Mouse (Mus musculus) lung, embryonic 14.5 days (tissue): ENCODE results near the gene Fxyd4. TPM values are rescaled to one million over a fixed set of nuclear protein-coding genes. Genes with fewer than 3 reads are reported as not detected.

Source experiments
- ATAC-seq: fragments of 200-750 bp; cut with Nextera tagmentation; 2 replicates; pipeline ENCODE4 v1.8.0; 2017; ENCODE audit warnings: mild to moderate bottlenecking, moderate TSS enrichment, moderate library complexity; ENCODE audit not compliant: insufficient read depth
- DNase-seq: peaks from one replicate; pipeline ENCODE4 v3.0.0-alpha.2; 2015
- H3K27ac ChIP-seq: fragments of 300-500 bp; sonication (generic); 2 replicates; pipeline ENCODE4 v1.5.1; 2014; ENCODE audit warnings: low read depth, mild to moderate bottlenecking, moderate library complexity
- H3K27me3 ChIP-seq: fragments of 300-500 bp; sonication (generic); 2 replicates; pipeline ENCODE4 v1.6.1; 2014; ENCODE audit warnings: low read length, control low read depth; ENCODE audit not compliant: insufficient read depth
- H3K36me3 ChIP-seq: fragments of 300-500 bp; sonication (generic); 2 replicates; pipeline ENCODE4 v1.6.1; 2014; ENCODE audit warnings: control low read depth; ENCODE audit not compliant: insufficient read depth
- H3K4me1 ChIP-seq: fragments of 300-500 bp; sonication (generic); 2 replicates; pipeline ENCODE4 v1.6.1; 2014; ENCODE audit warnings: antibody characterized with exemption, control low read depth; ENCODE audit not compliant: insufficient read depth
- H3K4me2 ChIP-seq: fragments of 300-500 bp; sonication (generic); 2 replicates; pipeline ENCODE4 v1.6.1; 2014; ENCODE audit warnings: mild to moderate bottlenecking
- H3K4me3 ChIP-seq: fragments of 300-500 bp; sonication (generic); 2 replicates; pipeline ENCODE4 v1.5.1; 2014; ENCODE audit warnings: low read depth, low read length
- H3K9ac ChIP-seq: fragments of 300-500 bp; sonication (generic); 2 replicates; pipeline ENCODE4 v1.6.1; 2014
- H3K9me3 ChIP-seq: fragments of 300-500 bp; sonication (generic); 2 replicates; pipeline ENCODE4 v1.6.1; 2016; ENCODE audit warnings: low read depth, low read length, control low read depth
- CTCF ChIP-seq: IDR thresholded peaks from 2 replicates; pipeline ENCODE4 v1.5.1; 2016; ENCODE audit warnings: antibody characterized with exemption, low read depth
- WGBS: fragments of 180-500 bp; shearing (Covaris S2); extraction: QIAGEN DNeasy Blood & Tissue Kit; methylation state at CpG from one replicate; pipeline ENCODE4 v1.1.7; 2014; 5-methylcytosine and 5-hydroxymethylcytosine counted together
- polyA plus RNA-seq: library from polyadenylated mRNA; unstranded; fragments of >200 nt; fragmentation: Nextera tagmentation; extraction: Ambion mirVana; gene quantifications from 2 replicates; pipeline ENCODE4 v1.2.1, GENCODE M21; 2014

The Fxyd4 gene
- polyA plus RNA-seq, 1 experiment from 2014 or later, result 3.9 TPM

GRCm38 (mm10) chr6:117918043-117918442 lies 19.4 kb downstream of the Fxyd4 start:
- DNase-seq (peak; percentile 14), ATAC-seq (no peak)
- peaks cover 7% of the 10 kb centered on the region; the same call in 1 of the 2 replicates for H3K4me1 ChIP-seq
- H3K9me3 ChIP-seq, result no peaks in the 10 kb centered on the region
- peak overlapping the region; percentile 76 for H3K4me2 ChIP-seq
- peak overlapping the region; percentile 97 for H3K27ac ChIP-seq
- peak overlapping the region; percentile 67 for H3K4me3 ChIP-seq
- 21% methylated on average over 5 of the region's 5 CpGs for WGBS
- no peaks in the 10 kb centered on the region for H3K27me3 ChIP-seq
- H3K36me3 ChIP-seq, result peaks cover 37% of the 10 kb centered on the region
- no peak for TF ChIP-seq CTCF
- H3K9ac ChIP-seq, result peak overlapping the region; percentile 77

GRCm38 (mm10) chr6:117917576-117917975 lies 19.9 kb downstream of the Fxyd4 start:
- peak overlapping the region; percentile 67 for H3K4me3 ChIP-seq
- H3K36me3 ChIP-seq, result peaks cover 32% of the 10 kb centered on the region
- H3K4me2 ChIP-seq, result peak overlapping the region; percentile 76
- H3K9me3 ChIP-seq, result no peaks in the 10 kb centered on the region
- H3K27me3 ChIP-seq, result no peaks in the 10 kb centered on the region
- H3K4me1 ChIP-seq, result peaks cover 7% of the 10 kb centered on the region; the same call in 1 of the 2 replicates
- H3K27ac ChIP-seq, result peak overlapping the region; percentile 97
- H3K9ac ChIP-seq, result peak overlapping the region; percentile 77
- ATAC-seq, result peak; percentile 70
- no peak for TF ChIP-seq CTCF
- peak; percentile 86 for DNase-seq
- under 1% methylated on average over 21 of the region's 21 CpGs for WGBS

- peak; percentile 84 for DNase-seq
- under 1% methylated on average over 62 of the region's 62 CpGs for WGBS
- H3K9me3 ChIP-seq, result no peaks in the 10 kb centered on the region
- ATAC-seq, result peak; percentile 93
- peak overlapping the region; percentile 77 for H3K9ac ChIP-seq
- peak overlapping the region; percentile 76 for H3K4me2 ChIP-seq
- H3K4me1 ChIP-seq, result peaks cover 7% of the 10 kb centered on the region; the same call in 1 of the 2 replicates
- no peak for TF ChIP-seq CTCF
- no peaks in the 10 kb centered on the region for H3K27me3 ChIP-seq
- peak overlapping the region; percentile 67 for H3K4me3 ChIP-seq
- H3K36me3 ChIP-seq, result peaks cover 25% of the 10 kb centered on the region
- peak overlapping the region; percentile 97 for H3K27ac ChIP-seq
Measured at GRCm38 (mm10) chr6:117916737-117917426, 20.6 kb downstream of the Fxyd4 start.

- WGBS, result under 1% methylated on average over 12 of the region's 12 CpGs
Measured at GRCm38 (mm10) chr6:117916205-117916736, 21.2 kb downstream of the Fxyd4 start.

GRCm38 (mm10) chr6:117914541-117914940 lies 23.0 kb downstream of the Fxyd4 start:
- no peak for ATAC-seq
- no peak for TF ChIP-seq CTCF
- no peak for DNase-seq
- no peak overlapping the region for H3K4me3 ChIP-seq
- no peak overlapping the region for H3K4me2 ChIP-seq
- no peaks in the 10 kb centered on the region for H3K9me3 ChIP-seq
- H3K36me3 ChIP-seq, result peaks cover 6% of the 10 kb centered on the region
- no peak overlapping the region for H3K27ac ChIP-seq
- peaks cover 7% of the 10 kb centered on the region; the same call in 1 of the 2 replicates for H3K4me1 ChIP-seq
- H3K27me3 ChIP-seq, result no peaks in the 10 kb centered on the region
- no peak overlapping the region for H3K9ac ChIP-seq

More at GRCm38 (mm10) chr6:117916205-117916736, 21.2 kb downstream of the Fxyd4 start:
- peak overlapping the region; percentile 67 for H3K4me3 ChIP-seq
- peak overlapping the region; percentile 97 for H3K27ac ChIP-seq
- H3K4me2 ChIP-seq, result peak overlapping the region; percentile 76
- H3K9ac ChIP-seq, result peak overlapping the region; percentile 77
- no peaks in the 10 kb centered on the region for H3K9me3 ChIP-seq
- DNase-seq, result no peak
- H3K4me1 ChIP-seq, result peaks cover 7% of the 10 kb centered on the region; the same call in 1 of the 2 replicates
- ATAC-seq, result no peak
- peaks cover 20% of the 10 kb centered on the region for H3K36me3 ChIP-seq
- TF ChIP-seq CTCF, result no peak
- H3K27me3 ChIP-seq, result no peaks in the 10 kb centered on the region

- DNase-seq, result no peak
- Histone ChIP-seq H3K27ac (no peak overlapping the region), H3K27me3 (no peaks in the 10 kb centered on the region), H3K4me3 (peak overlapping the region; percentile 100; the same call in 1 of the 2 replicates), H3K9ac (no peak overlapping the region), H3K9me3 (no peaks in the 10 kb centered on the region), H3K4me2 (peak overlapping the region; percentile 84), H3K4me1 (peaks cover 8% of the 10 kb centered on the region; the same call in 1 of the 2 replicates), H3K36me3 (no peaks in the 10 kb centered on the region)
- ATAC-seq, result no peak
- 72% methylated on average over 6 of the region's 6 CpGs for WGBS
- TF ChIP-seq CTCF, result no peak
Measured at GRCm38 (mm10) chr6:117910120-117910661, 27.3 kb downstream of the Fxyd4 start.

GRCm38 (mm10) chr6:117908424-117908900 lies 29.0 kb downstream of the Fxyd4 start:
- ATAC-seq (no peak), DNase-seq (peak; percentile 50)
- no peaks in the 10 kb centered on the region for H3K9me3 ChIP-seq
- H3K4me3 ChIP-seq, result peak overlapping the region; percentile 100
- H3K9ac ChIP-seq, result peak overlapping the region; percentile 99
- no peaks in the 10 kb centered on the region for H3K27me3 ChIP-seq
- peak overlapping the region; percentile 98 for H3K27ac ChIP-seq
- H3K4me2 ChIP-seq, result peak overlapping the region; percentile 84
- WGBS, result under 1% methylated on average over 14 of the region's 14 CpGs
- no peaks in the 10 kb centered on the region for H3K36me3 ChIP-seq
- no peak for TF ChIP-seq CTCF
- peaks cover 8% of the 10 kb centered on the region; the same call in 1 of the 2 replicates for H3K4me1 ChIP-seq
